Mouse (Mus musculus) brain, embryonic 14.5 days (tissue): Measurements from ENCODE around the gene Crtc1.

Experiments used
- CTCF ChIP-seq: fragments of 200-500 bp; IDR thresholded peaks from 2 replicates; pipeline ENCODE4 v1.5.1; 2012; ENCODE audit warnings: inconsistent platforms, mild to moderate bottlenecking, moderate library complexity, borderline replicate concordance; ENCODE audit not compliant: insufficient read depth, insufficient read length; ENCODE audit errors: extremely low read depth
- POLR2A ChIP-seq: fragments of 200-500 bp; IDR thresholded peaks from 2 replicates; pipeline ENCODE4 v1.6.1; 2012; ENCODE audit warnings: mild to moderate bottlenecking, inconsistent platforms, borderline replicate concordance; ENCODE audit not compliant: poor library complexity, insufficient read depth, insufficient read length, severe bottlenecking; ENCODE audit errors: extremely low read depth

- no peak for TF ChIP-seq CTCF
- TF ChIP-seq POLR2A: no peak
Measured at GRCm38 (mm10) chr8:70347860-70348420, 91.4 kb downstream of the Crtc1 start.
